Mouse (Mus musculus): ENCODE results near the gene Eif4a2.
A peak's percentile ranks its signal among the peaks of the same experiment; 100 is the strongest.
"Not testable (repeated sequence)": the region's sequence is repeated elsewhere in the genome, so short reads cannot be mapped to it uniquely, and the experiment has no call there.

The Eif4a2 gene

DNA sequence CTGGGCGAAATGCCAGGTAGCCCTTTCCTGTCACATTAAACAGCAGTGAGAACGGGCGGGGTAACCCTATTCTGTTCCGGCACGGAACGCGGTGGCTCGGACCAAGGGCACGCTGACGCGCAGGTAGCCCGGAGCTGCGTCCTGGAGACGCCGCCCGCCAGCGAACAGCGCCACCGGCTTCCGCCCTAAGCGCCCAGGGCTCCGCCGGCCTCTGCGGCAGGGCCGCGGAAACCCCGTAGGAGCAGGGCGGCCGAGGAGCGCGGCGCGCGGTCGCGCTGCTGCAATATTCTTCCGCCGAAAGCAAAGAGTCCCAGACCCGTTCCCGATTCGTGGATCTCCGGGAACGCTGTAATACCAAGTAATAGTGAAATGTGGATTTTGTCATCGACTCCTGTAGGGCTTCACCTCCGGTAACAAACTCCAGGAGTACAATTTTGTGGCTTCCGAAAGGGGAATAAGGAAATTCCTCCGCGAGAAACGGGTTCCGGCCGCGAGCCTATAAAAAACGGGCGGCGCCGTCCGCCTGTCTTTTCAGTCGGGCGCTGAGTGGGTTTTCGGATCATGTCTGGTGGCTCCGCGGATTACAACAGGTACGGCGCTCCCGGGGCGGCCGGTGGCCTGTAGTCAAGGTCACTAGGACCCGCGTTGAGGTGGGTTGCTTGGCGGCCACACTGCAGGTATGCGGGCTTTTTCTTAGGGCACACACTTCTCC is at the start of gene Eif4a2:
Eif4a2 (plus strand) TSS at position 214 of the 712 bp plus-strand sequence.
- DNase-seq (ENCODE audit: low read depth, low spot score) = peak; percentile 96

DNA sequence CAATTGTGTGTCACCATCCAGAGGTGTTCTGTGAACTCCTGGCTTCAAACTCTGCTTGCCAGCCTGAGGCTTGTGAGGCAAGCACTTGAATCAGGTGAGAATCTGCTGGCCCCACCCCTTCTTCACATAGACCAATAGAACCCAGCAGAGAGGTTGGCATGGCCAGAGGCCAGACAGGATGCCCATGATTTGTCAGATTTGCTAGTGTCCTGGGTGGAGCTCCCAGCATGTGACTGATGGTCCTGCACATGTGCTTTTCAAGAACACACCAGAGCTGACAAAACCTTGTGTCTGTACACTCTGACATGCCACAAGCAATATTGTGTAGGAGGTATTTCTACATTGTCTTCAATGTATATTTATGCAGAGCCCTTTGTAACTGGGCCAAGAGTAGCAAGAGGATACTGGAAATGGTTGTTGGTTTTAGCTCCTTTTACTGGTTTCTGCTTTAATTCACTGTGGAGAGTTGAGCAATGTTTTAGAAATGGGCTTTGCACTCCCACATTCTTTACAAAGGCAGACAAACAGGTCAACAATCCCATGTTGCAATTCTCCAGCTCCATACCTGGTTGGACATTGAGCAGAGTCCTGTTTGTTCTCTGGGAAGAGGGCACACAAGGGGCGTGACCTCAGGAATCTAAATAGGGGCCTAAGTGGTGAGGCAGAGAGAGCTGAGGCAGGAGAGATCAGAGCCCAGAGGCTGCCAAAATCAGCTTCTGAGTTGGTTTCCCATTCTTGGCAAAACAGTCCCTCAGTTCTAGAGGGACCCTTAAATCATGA is 49.4 kb upstream of the Eif4a2 start, which contains the start of gene Kng1:
Kng1 (plus strand) TSS at position 198 of the 780 bp plus-strand sequence.
- not testable (repeated sequence) for DNase-seq (ENCODE audit: low read depth, low spot score)

DNA sequence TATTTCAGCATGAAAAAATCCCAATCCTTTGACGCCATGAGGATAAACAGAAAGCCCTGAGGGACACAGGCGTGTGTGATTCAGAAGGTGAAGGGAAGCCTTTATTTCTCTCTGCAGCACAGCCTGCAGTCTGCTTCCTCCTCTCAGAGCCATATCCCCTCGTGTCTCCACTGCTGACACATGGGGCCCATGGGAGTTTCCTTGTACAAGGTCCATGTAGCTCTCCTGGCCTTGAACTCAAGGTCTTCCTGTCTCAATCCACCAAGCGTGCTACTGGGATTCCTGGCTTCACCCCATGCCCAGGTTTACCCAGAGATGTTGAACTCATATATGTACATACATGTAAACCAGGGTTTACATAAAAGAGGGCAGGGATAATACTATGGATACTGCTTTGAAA is 47.6 kb upstream of the Eif4a2 start:
- not testable (repeated sequence) for DNase-seq (ENCODE audit: low read depth, low spot score)

DNA sequence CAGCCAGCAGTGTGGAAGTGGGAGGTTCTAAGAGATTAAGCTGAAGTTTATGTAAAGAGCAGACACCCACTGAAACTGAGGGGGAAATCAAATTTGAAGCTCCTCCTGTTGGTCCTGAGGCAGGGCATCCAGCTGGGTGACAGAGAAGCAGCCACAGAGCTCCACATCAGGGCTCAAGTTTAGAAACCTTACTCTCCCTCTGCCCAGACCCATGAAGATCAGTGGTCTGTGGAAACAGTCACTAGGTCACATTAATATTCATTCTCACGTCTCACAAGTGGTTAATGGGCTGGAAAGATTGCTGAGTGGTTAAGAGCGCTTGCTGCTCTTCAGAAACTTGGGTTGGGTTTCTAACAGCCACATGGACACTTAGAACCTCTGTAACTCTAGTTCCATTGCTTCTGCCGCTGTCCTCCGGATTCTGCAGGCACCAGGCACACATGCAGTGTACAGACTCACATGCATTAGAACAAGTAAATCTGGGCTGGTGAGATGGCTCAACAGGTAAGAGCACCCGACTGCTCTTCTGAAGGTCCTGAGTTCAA is 46.4 kb upstream of the Eif4a2 start:
- DNase-seq (ENCODE audit: low read depth, low spot score) = not testable (repeated sequence)

DNA sequence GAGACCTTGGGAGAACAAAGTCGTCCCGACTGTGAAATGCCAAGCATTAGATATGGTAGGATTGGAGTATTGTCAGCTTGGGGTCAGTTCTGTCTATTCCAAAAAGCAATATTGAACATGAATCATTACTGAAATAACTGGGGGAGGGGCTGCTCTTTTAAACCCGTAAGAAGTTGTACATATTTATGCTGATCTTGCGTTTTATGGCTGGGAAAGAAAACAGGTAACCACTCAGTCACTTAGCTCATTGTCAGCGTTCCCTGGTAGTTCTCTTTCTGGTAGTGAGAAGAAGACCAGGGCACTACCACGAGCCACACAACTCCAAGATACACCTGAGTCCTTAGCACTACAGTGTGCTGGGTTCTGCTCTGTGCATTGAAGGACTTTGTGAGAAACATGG is 29.7 kb upstream of the Eif4a2 start:
- DNase-seq (ENCODE audit: low read depth, low spot score) = not testable (repeated sequence)

DNA sequence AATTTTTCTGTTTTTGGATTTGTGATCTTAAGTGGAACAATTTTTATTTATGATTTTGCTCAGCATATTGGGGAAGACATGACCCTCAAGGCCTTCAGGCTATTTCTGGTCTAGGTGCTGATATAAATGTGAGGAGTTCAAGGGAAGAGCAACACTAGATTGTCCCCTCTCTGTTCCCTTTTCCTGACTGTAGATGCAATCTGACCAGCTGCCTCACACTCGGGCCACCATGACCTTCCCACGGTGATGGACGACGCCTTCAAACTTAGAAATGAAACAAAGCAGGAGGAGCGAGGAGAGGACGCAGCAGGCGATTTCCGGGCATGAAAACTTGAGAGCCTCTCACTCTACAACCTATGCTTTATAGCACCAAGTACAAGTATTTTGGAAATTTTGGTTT is 20.1 kb upstream of the Eif4a2 start:
- not testable (repeated sequence) for DNase-seq (ENCODE audit: low read depth, low spot score)

DNA sequence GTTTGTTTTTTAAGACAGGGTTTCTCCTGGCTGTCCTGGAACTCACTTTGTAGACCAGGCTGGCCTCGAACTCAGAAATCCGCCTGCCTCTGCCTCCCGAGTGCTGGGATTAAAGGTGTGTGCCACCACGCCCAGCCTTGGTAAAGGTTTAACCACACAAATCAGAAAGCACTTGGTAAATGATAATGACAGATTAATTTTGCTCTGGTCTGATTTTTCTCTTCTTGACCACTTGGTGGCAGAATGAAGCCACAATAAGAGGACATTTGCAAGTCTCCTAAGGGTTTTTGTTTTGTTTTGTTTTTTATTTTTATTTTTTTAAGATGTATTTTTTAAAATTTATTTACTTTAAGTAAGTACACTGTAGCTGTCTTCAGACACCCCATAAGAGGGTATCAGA is 19.5 kb upstream of the Eif4a2 start:
- peak; percentile 57 for DNase-seq (ENCODE audit: low read depth, low spot score)

DNA sequence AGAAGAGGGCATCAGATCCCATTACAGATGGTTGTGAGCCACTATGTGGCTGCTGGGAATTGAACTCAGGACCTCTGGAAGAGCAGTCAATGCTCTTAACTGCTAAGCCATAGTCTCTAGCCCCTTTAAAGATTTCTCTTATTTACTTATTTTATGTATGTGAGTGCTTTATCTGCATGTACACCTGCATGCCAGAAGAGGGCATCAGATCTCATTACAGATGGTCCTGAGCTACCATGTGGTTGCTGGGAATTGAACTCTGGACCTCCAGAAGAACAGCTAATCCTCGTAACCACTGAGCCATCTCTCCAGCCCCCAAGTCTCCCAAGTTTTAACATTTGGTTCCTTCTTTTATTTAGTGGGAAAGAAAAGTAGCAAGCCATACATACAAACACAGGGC is 18.8 kb upstream of the Eif4a2 start:
- not testable (repeated sequence) for DNase-seq (ENCODE audit: low read depth, low spot score)

DNA sequence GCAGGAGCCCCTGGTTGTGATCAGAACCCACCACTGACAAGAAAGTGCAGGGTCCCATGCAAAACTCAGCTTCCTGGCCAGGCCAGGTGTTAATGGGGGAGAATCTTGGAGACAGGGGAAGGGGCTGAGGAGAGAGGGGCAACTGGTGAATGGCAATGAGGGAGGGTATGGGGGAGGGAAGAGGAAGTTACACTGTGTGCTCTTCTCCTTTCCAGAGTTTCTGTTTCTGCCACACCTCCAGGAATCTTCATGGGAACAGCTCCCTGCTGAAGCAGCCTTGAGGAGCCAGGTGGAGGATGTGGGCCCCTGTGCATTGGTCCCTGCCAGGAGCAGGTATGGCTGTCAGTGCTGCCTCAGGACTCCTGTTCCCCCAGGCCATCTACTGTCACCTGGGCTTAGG is 15.9 kb upstream of the Eif4a2 start:
- DNase-seq (ENCODE audit: low read depth, low spot score) = not testable (repeated sequence)

DNA sequence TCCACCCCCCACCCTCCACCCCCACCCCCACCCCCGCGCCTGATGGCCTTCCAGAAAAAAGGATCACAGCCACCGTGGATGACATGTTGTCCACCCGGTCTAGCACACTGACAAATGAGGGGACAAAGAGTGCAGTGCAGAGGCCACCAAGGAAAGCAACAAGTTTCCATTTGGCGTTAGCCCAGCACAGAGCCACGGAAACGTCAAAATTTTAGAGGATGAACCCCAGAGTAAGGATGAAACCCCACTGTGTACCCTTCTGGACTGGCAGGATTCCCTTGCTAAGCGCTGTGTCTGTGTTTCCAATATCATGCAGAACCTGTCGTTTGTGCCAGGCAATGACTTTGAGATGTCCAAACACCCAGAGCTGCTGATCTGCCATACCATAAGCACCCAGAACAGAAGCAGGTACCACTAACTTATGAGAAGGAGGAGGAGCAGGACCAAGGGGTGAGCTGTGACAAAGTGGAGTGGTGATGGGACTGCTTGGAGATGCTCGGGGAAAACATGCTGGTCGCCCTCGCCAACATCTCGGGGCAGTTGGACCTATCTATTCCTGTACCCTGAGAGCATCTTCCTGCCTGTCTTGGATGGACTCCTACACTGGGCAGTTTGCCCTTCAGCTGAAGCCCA is 13.8 kb upstream of the Eif4a2 start:
- DNase-seq (ENCODE audit: low read depth, low spot score) = no peak

DNA sequence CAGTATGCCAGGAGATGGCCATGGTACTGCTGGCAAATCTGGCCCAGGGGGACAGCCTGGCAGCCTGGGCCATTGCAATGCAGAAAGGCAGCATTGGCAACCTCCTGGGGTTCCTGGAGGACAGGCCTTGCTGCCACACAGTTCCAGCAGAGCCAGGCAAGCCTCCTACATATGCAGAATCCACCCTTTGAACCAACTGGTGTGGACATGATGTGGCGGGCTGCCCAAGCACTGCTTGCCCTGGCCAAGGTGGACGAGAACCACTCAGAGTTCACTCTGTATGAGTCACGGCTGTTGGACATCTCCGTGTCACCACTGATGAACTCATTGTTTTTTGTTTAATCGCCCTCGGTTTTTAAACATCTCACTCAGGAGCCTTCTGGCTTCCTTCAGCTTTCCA is 13.1 kb upstream of the Eif4a2 start:
- no peak for DNase-seq (ENCODE audit: low read depth, low spot score)

DNA sequence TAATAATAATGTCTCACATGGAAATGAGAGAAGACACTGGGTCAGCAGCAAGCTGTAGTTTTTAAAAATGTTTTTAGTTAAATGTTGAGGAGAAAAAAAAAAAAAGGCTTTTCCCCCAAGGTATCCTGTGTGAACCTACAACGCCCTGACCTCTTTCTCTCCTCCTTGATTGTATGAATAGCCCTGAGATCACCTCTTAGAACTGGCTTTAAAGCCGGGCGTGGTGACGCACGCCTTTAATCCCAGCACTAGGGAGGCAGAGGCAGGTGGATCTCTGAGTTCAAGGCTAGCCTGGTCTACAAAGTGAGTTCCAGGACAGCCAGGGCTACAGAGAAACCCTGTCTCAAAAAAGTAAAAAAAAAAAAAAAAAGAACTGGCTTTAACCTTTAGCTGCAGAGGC is 11.7 kb upstream of the Eif4a2 start:
- not testable (repeated sequence) for DNase-seq (ENCODE audit: low read depth, low spot score)

DNA sequence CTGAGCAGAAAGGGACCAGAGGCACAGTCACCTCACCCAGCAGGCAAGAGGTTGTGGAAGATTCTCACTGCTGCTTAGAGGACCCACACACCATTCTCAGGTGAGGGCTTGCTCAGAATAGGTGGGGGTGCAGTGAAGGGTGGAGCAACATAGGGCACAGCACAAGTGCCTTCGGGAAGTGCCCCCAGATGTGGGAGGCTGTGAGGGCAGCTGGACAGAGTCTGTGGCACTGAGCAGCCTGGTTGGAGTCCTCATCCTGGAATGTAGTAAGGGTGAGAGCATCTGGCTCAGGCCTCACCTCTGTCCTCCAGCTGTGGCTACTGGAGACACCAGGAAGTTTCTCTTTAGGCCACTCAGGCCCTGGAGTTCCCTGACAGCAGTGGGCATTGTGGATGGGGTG is 10.4 kb upstream of the Eif4a2 start:
- not testable (repeated sequence) for DNase-seq (ENCODE audit: low read depth, low spot score)

DNA sequence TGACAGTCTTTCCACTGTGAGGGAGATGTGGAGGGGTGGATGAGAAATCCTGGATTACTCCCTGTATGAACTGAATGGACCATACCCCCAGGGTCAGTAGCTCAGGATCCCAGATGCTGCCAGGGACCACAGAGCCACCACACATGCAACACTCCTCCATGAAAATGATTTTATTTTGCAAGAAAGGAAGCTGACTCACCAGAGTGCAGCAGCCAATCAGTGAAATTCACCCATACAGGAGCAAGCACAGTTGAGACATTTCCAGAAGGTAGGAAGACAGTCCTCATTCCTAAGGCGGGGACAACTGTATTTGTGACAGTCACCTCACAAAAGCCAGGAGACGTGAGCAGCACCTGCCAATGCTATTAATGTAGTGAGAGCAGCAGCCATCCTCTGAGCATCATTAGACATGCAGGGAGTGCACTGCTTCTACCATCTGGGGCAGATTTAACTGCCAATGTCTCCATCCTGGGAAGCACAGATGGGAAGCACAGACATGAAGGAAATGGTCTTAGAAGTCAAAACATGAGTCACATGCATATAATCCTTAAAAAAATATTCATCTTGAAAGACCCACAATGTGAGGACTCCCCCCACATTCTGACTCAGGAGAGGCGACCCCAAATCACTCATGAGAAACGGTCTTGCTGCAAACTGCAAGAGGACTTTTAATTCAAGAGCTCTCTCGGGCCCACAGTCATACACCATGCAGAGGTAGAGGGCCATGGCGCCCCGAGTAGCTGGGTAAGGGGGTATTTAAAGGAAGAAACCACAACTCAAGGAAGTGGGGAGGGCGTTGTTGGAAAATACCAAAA is 9.7 kb upstream of the Eif4a2 start:
- not testable (repeated sequence) for DNase-seq (ENCODE audit: low read depth, low spot score)

DNA sequence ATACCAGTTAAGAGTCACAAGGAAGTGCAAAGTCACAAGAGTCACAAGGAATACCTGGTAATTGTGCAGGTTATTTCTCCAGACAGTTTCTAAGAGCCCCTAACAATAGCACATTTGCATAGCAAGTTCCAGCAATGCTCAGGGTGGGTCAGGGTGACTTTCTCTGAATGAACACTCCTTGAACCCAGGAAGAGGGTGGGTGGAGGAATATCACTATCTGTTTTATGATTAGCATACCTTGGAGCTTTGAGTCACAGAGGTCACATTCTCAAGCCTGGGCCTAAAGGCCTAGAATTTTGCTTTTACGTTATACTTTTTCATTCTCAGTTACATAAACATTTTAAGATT is 9.2 kb upstream of the Eif4a2 start:
- not testable (repeated sequence) for DNase-seq (ENCODE audit: low read depth, low spot score)

DNA sequence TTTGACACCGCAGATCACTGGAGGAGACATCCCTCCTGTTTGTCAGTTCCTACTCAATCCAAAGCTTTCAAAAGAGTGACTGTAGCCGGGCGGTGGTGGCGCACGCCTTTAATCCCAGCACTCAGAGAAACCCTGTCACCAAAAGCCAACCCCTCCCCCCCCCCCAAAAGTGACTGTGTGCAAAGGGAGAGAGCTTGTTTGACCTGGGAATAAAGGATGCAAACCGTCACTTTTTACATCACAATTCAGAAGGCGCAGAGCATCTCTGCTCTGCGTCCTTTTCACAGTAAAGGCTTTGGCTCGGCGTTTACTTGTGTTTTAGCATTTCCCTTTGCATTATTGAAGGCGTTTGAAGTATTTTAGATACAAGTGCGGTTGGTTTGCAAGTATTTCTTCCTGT is 7.6 kb upstream of the Eif4a2 start:
- peak; percentile 38 for DNase-seq (ENCODE audit: low read depth, low spot score)

DNA sequence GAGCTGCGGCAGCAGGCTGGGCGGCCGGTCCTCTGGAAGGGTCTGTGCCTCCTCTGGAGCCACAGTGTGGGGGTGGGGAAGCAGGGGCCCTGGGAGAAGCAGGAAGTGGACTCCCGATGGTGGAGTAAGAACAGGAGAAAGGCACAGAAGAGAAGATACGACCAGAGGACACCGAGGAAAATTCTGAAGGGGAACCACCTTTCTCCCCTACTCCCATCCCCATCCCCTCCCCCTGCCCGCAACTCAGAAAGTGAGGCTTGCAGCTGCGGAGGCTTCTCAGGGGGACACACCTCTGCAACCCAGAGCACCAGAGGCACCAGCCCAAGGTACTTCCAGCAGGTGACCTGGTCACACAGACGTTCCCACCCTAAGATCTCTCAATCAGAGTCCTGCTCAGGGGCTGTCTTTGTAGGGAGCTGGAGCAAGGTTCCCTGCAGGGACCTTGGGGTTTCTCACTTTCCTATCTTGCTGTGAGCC is 7.1 kb upstream of the Eif4a2 start:
- DNase-seq (ENCODE audit: low read depth, low spot score) = no peak

DNA sequence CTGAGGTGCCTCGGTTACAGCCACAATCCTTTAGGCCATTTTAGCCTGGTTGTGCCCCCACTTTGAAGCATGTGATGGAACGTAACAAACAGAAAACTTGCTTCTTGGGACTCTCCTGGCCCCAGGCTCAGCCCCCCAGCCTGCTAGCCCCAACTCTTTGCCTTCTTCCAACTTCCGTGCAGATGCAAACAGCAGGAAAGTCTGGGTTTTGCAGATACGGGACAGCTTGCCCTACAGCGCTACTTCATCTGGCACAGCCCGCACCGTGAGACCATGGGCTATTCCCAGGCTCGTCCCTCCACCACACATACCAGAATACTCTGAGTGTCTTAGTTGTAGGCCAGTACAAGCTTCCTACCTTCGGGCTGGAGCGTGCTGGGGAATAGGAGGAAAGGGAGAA is 6.6 kb upstream of the Eif4a2 start:
- no peak for DNase-seq (ENCODE audit: low read depth, low spot score)

DNA sequence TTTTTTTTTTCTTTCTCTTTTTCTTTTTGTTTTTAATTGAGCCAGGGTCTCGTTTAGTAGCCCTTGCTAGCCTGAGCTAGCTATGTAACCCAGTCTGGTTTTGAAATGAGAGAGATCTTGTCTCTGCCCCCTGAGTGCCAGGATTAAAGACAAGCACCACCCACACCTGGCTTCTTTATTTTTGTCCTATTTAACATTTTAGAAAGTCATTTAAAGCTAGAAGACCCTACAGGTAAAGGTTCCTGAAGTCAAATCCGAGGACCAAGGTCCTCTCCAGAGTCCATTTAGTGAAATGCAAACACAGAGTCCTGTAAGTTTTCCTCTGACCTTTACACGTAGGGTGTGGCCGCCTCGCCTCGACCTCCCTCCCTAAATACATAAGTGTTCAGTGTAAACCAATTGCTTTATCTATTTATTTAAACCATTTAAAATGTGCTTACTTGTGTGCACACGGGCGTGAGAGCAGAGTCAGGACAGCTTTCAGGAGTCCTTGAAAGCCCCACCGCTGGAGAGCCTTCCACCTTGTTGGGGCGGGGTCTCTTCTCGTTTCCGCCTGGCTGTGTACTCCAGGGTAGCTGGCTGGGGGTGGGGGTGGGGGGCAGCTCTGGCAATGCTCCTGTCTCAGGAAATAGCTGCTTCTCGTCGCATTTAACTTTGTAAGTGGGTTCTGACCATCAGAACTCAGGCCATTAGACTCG is 4.8 kb upstream of the Eif4a2 start:
- peak; percentile 68 for DNase-seq (ENCODE audit: low read depth, low spot score)

DNA sequence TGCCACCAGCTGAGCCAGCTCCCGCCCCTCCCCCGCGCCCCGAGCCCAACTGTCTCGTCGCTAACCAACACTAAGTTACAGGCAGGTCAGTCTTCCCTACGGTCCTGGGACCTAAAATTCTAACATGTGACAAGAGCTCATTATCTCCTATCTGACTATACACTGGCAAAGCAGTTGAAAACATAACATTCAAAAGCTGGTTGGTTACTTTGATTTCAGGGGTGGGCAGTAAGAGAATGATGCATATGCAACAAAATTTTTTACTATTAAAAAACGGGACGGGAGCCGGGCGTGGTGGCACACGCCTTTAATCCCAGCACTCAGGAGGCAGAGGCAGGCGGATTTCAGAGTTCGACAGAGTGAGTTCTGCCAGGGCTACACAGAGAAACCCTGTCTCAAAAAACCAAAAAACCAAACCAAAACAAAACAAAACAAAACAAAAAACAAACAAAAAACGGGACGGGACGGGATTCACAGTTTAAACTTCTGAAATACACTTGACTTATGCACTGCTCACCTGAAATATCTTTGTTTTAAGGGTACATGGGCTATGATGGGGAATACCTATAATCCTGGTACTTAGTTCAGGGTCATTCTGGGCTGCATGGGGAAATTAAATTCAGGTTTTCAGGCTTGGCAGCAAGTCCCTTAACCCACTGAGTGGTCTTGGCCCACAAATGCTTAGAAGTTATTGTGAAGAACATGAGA is 4.1 kb upstream of the Eif4a2 start:
- DNase-seq (ENCODE audit: low read depth, low spot score) = no peak
